Mouse (Mus musculus) midbrain, embryonic 16.5 days (tissue): Measurements from ENCODE around the gene Slc29a2. TPM values are rescaled to one million over a fixed set of nuclear protein-coding genes. Genes with fewer than 3 reads are reported as not detected.

ENCODE experiments used
- ATAC-seq: fragments of 200-750 bp; cut with Nextera tagmentation; 2 replicates; pipeline ENCODE4 v1.8.0; 2017; ENCODE audit warnings: moderate TSS enrichment
- H3K27ac ChIP-seq: fragments of 300-500 bp; sonication (generic); 2 replicates; pipeline ENCODE4 v1.5.1; 2014; ENCODE audit warnings: mild to moderate bottlenecking, low read length, mixed read lengths
- H3K27me3 ChIP-seq: fragments of 300-500 bp; sonication (generic); 2 replicates; pipeline ENCODE4 v1.6.1; 2014; ENCODE audit warnings: low read depth, low read length, mixed read lengths; ENCODE audit not compliant: control insufficient read depth, insufficient read depth
- H3K36me3 ChIP-seq: fragments of 300-500 bp; sonication (generic); 2 replicates; pipeline ENCODE4 v1.6.1; 2014; ENCODE audit warnings: mild to moderate bottlenecking, low read length, moderate library complexity, mixed read lengths; ENCODE audit not compliant: control insufficient read depth, insufficient read depth
- H3K4me1 ChIP-seq: fragments of 300-500 bp; sonication (generic); 2 replicates; pipeline ENCODE4 v1.6.1; 2014; ENCODE audit warnings: mild to moderate bottlenecking, low read length, mixed read lengths; ENCODE audit not compliant: control insufficient read depth, insufficient read depth
- H3K4me2 ChIP-seq: fragments of 300-500 bp; sonication (generic); 2 replicates; pipeline ENCODE4 v1.6.1; 2014; ENCODE audit warnings: mild to moderate bottlenecking, low read length, mixed read lengths
- H3K4me3 ChIP-seq: fragments of 300-500 bp; sonication (generic); 2 replicates; pipeline ENCODE4 v1.5.1; 2014; ENCODE audit warnings: low read depth, mild to moderate bottlenecking, low read length, moderate library complexity, mixed read lengths
- H3K9ac ChIP-seq: fragments of 300-500 bp; sonication (generic); 2 replicates; pipeline ENCODE4 v1.6.1; 2014; ENCODE audit warnings: low read depth, low read length, mixed read lengths
- H3K9me3 ChIP-seq: fragments of 300-500 bp; sonication (generic); replicated peaks from 2 replicates; pipeline ENCODE4 v1.6.1; 2014; ENCODE audit warnings: mild to moderate bottlenecking, low read length, mixed read lengths; ENCODE audit not compliant: control insufficient read depth, poor library complexity, severe bottlenecking
- WGBS: fragments of 180-500 bp; shearing (Covaris S2); extraction: QIAGEN DNeasy Blood & Tissue Kit; methylation state at CpG from one replicate; pipeline ENCODE4 v1.1.7; 2014; 5-methylcytosine and 5-hydroxymethylcytosine counted together
- polyA plus RNA-seq: library from polyadenylated mRNA; unstranded; fragments of >200 nt; fragmentation: Nextera tagmentation; extraction: Ambion mirVana; gene quantifications from 2 replicates; pipeline ENCODE4 v1.2.1, GENCODE M21; 2015

The Slc29a2 gene
- polyA plus RNA-seq, 1 experiment from 2014 or later = 16.0 TPM

GRCm38 (mm10) chr19:5017611-5018010, 6.0 kb upstream of the Slc29a2 start:
- H3K36me3 ChIP-seq = no peaks in the 10 kb centered on the region
- H3K4me2 ChIP-seq = no peak overlapping the region
- H3K4me3 ChIP-seq = no peak overlapping the region
- H3K27ac ChIP-seq = no peak overlapping the region
- no peak overlapping the region for H3K9ac ChIP-seq
- no peaks in the 10 kb centered on the region for H3K4me1 ChIP-seq
- no peaks in the 10 kb centered on the region for H3K9me3 ChIP-seq
- H3K27me3 ChIP-seq = no peaks in the 10 kb centered on the region
- no peak for ATAC-seq
- WGBS = 85% methylated on average over 4 of the region's 4 CpGs

- no peaks in the 10 kb centered on the region for H3K4me1 ChIP-seq
- no peak for ATAC-seq
- H3K27ac ChIP-seq = no peak overlapping the region
- no peaks in the 10 kb centered on the region for H3K9me3 ChIP-seq
- WGBS = 80% methylated on average over 3 of the region's 3 CpGs
- H3K9ac ChIP-seq = no peak overlapping the region
- H3K4me3 ChIP-seq = no peak overlapping the region
- H3K27me3 ChIP-seq = no peaks in the 10 kb centered on the region
- H3K4me2 ChIP-seq = no peak overlapping the region
- H3K36me3 ChIP-seq = no peaks in the 10 kb centered on the region
Measured at GRCm38 (mm10) chr19:5018191-5018590, 5.5 kb upstream of the Slc29a2 start.

DNA sequence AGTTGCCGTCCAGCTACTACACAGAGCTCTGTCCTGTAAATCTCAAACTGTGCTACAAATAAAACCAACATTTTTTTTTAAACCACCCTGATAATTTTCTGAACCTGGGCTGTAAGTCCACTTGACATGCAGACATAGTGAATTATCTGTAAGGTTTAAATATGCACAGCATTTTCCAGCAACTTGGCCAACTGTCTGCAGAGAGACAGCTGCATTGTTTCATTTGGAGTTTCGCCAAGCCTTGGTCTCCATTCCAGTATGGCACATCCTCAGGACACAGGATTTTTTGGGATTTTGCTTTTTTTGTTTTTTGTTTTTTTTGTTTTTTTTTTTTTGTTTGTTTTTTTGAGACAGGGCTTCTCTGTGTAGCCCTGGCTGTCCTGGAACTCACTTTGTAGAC, 2.2 kb upstream of the Slc29a2 start:
- H3K4me2 ChIP-seq = no peak overlapping the region
- no peaks in the 10 kb centered on the region for H3K36me3 ChIP-seq
- H3K4me1 ChIP-seq = peaks cover 4% of the 10 kb centered on the region; the same call in 1 of the 2 replicates
- no peak for ATAC-seq
- 85% methylated on average over 2 of the region's 2 CpGs for WGBS
- no peaks in the 10 kb centered on the region for H3K27me3 ChIP-seq
- no peaks in the 10 kb centered on the region for H3K9me3 ChIP-seq
- no peak overlapping the region for H3K4me3 ChIP-seq
- no peak overlapping the region for H3K27ac ChIP-seq
- no peak overlapping the region for H3K9ac ChIP-seq

DNA sequence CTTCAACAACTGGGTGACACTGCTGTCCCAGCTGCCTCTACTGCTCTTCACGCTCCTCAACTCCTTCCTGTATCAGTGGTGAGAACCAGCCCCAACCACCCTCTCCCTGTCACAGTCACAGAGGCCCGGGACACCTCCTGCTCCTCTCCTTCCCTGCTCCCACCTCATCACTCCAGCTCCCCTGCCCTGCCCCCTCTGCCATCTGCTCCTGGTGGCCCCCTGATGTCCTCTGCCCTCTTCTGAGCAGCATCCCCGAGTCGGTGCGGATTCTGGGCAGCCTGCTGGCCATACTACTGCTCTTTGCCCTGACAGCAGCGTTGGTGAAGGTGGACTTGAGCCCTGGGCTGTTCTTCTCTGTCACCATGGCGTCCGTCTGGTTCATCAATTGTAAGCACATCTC, 2.5 kb downstream of the Slc29a2 start:
- Histone ChIP-seq H3K27me3 (no peaks in the 10 kb centered on the region), H3K4me3 (no peak overlapping the region), H3K9ac (no peak overlapping the region), H3K9me3 (no peaks in the 10 kb centered on the region), H3K36me3 (peaks cover 16% of the 10 kb centered on the region; the same call in 1 of the 2 replicates), H3K4me1 (peaks cover 4% of the 10 kb centered on the region; the same call in 1 of the 2 replicates), H3K27ac (no peak overlapping the region), H3K4me2 (no peak overlapping the region)
- WGBS = 88% methylated on average over 8 of the region's 8 CpGs
- no peak for ATAC-seq

DNA sequence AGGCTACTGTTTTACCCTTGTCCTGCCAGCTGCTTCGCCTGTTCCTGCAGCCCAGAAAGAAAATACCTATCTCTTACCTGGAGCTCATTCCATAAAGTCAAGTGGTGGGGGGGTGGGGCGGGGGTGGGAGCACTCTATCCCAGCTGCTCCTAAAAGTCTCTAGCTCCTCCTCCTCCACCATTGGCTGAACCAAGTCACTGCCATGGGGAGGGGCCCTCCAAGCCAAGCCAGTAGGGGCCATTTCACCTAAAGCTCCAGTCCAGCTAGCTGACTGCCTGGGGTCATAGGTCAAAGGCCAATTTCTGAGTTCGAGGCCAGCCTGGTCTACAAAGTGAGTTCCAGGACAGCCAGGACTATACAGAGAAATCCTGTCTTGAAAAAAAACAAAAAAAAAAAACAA, 9.0 kb downstream of the Slc29a2 start:
- Histone ChIP-seq H3K4me3 (no peak overlapping the region), H3K9me3 (no peaks in the 10 kb centered on the region), H3K27me3 (no peaks in the 10 kb centered on the region), H3K27ac (no peak overlapping the region), H3K4me2 (no peak overlapping the region), H3K4me1 (peaks cover 4% of the 10 kb centered on the region; the same call in 1 of the 2 replicates), H3K9ac (no peak overlapping the region), H3K36me3 (peaks cover 22% of the 10 kb centered on the region; the same call in 1 of the 2 replicates)
- WGBS = 84% methylated on average over 3 of the region's 3 CpGs
- no peak for ATAC-seq

- no peak for ATAC-seq
- H3K27ac ChIP-seq = no peak overlapping the region
- peaks cover 22% of the 10 kb centered on the region for H3K4me1 ChIP-seq
- H3K27me3 ChIP-seq = no peaks in the 10 kb centered on the region
- no peak overlapping the region for H3K4me3 ChIP-seq
- WGBS = 81% methylated on average over 4 of the region's 4 CpGs
- H3K9ac ChIP-seq = no peak overlapping the region
- no peak overlapping the region for H3K4me2 ChIP-seq
- H3K36me3 ChIP-seq = 0 out of 2 replicates have a peak, but pooled peaks cover 3% of the 10 kb centered on the region
- H3K9me3 ChIP-seq = no peaks in the 10 kb centered on the region
Measured at GRCm38 (mm10) chr19:5036577-5036976, 12.9 kb downstream of the Slc29a2 start.

- 6% methylated on average over 32 of the region's 32 CpGs for WGBS
- Histone ChIP-seq H3K27me3 (no peaks in the 10 kb centered on the region), H3K9me3 (no peaks in the 10 kb centered on the region), H3K27ac (peak overlapping the region; percentile 87), H3K4me1 (peaks cover 27% of the 10 kb centered on the region), H3K4me2 (peak overlapping the region; percentile 90), H3K4me3 (peak overlapping the region; percentile 70), H3K9ac (peak overlapping the region; percentile 95), H3K36me3 (no peaks in the 10 kb centered on the region; the same call in 1 of the 2 replicates)
- peak; percentile 57 for ATAC-seq
Measured at GRCm38 (mm10) chr19:5037678-5038571, 14.3 kb downstream of the Slc29a2 start.

- WGBS = 0% methylated on average over 44 of the region's 44 CpGs
- ATAC-seq = peak; percentile 94
- peak within 1 kb of the TSS; percentile 70 for H3K4me3 ChIP-seq
Measured at GRCm38 (mm10) chr19:5038709-5039156, 15.1 kb downstream of the Slc29a2 start, which contains the start of the genes B4gat1 and AC124502.3. Gene B4gat1, plus strand, starts transcription at chr19:5038826. Gene AC124502.3, plus strand, starts transcription at chr19:5038891.

More at GRCm38 (mm10) chr19:5038709-5039156, 15.1 kb downstream of the Slc29a2 start, which contains the start of the genes B4gat1 and AC124502.3:
- H3K4me1 ChIP-seq = peaks cover 27% of the 10 kb centered on the region
- H3K9me3 ChIP-seq = no peaks in the 10 kb centered on the region
- peak within 1 kb of the TSS; percentile 90 for H3K4me2 ChIP-seq
- peak within 1 kb of the TSS; percentile 95 for H3K9ac ChIP-seq
- no peaks in the 10 kb centered on the region for H3K27me3 ChIP-seq
- H3K36me3 ChIP-seq = no peaks in the 10 kb centered on the region; the same call in 1 of the 2 replicates
- peak within 1 kb of the TSS; percentile 87 for H3K27ac ChIP-seq
